Mouse (Mus musculus): ENCODE measurements at regions not wholly inside any gene's neighbourhood (a gene's known extent, or its start where the extent isn't known, plus 50 kb on each side); places are given as distances from the start of the nearest gene placed in this dataset.

- no peak for DNase-seq (ENCODE audit: low spot score in 2 of 2)
Measured at GRCm38 (mm10) chr14:25323542-25324484, 135.2 kb upstream of the Zmiz1 start.

DNA sequence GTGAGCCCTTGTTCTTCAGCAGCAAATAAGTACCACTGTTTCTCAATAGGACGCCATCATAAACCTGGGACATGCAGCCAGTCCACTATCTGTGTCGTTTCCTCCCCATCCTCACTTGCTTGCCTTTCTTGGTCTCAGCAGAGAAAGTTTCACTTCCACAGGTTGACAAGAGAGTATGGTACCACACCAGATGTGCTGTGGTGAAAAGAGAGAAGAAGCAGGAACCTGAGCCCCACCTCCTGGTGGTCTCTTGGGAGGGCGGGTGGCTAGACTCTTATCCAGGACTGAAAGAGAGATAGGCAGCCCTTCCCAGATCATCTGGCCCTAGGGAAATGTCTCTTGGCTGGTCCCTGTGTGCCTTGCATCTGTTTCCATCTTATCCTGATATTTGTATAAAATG lies 133.1 kb upstream of the Zmiz1 start:
- DNase-seq (ENCODE audit: low spot score in 2 of 2): peak in 1 of 2 experiments; percentile 50

- DNase-seq (ENCODE audit: low spot score in 2 of 2): no peak
Measured at GRCm38 (mm10) chr14:25328230-25328629, 130.8 kb upstream of the Zmiz1 start.

- no peak for DNase-seq (ENCODE audit: low spot score in 2 of 2)
Measured at GRCm38 (mm10) chr14:25334186-25334585, 124.8 kb upstream of the Zmiz1 start.

DNA sequence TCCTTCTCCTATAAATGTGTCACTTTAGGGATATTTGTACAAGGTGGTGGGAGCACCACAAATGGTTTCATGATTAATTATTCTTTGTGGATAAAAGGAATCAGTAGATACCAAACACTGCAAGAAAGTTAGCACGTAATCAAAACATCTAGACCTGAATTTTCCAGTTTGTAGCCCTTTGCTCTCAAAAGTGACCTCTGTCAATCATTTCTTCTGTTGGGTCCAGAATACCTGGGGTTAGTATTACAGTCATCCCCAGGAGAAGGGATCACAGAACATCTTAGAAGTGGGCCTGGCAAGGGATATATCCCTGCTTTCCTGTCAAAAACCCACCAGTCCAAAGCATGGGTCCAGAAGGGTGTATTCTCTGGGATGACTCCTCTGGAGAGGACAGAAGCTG lies 122.1 kb upstream of the Zmiz1 start:
- no peak for DNase-seq (ENCODE audit: low spot score in 2 of 2)

GRCm38 (mm10) chr14:25338404-25339051 lies 120.5 kb upstream of the Zmiz1 start:
- DNase-seq (ENCODE audit: low spot score in 2 of 2): no peak

DNA sequence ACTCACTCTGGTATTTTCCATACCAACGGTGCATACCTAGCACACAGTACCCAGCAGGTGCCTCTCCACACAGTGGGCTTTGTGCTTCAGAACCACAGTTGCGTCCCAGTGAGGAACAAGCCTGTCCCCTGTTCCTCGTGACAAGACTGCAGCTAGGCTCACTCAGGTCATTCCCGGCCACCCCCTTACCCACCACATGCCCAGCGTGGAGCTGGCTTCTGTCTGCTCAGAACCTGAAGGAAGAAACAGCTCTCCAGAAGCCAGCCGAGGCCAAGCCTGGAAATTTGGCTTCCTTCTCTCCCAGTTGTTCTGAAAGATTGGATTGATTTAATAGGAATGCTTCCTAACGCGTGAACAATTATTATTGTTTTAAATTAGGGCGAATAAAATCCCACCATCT lies 118.1 kb upstream of the Zmiz1 start:
- no peak for DNase-seq (ENCODE audit: low spot score in 2 of 2)

GRCm38 (mm10) chr14:25341848-25342427 lies 117.0 kb upstream of the Zmiz1 start:
- DNase-seq (ENCODE audit: low spot score in 2 of 2): no peak

- no peak for DNase-seq (ENCODE audit: low spot score in 2 of 2)
Measured at GRCm38 (mm10) chr14:25342865-25343565, 116.0 kb upstream of the Zmiz1 start.

DNA sequence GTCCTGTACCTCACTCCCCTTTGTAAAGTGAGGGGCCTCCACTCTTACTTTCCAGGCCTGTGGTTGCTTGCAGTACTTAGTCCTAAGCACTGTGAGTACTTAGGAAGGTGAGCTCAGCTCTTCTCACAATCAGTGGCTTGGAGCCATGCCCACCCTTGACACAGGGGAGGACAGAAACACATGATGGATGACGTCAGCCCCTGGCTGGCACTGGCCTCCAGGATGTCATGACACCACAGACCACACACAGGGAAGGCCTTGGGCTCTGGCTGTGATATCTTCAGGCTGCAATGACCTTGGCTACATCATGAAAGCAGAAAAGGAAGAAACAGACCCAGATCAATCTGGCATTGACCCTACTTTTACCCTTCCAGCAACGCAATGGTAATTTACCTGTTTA lies 113.0 kb upstream of the Zmiz1 start:
- DNase-seq (ENCODE audit: low spot score in 2 of 2): no peak

- DNase-seq (ENCODE audit: low spot score in 2 of 2): no peak
Measured at GRCm38 (mm10) chr14:25346813-25347610, 112.0 kb upstream of the Zmiz1 start.

DNA sequence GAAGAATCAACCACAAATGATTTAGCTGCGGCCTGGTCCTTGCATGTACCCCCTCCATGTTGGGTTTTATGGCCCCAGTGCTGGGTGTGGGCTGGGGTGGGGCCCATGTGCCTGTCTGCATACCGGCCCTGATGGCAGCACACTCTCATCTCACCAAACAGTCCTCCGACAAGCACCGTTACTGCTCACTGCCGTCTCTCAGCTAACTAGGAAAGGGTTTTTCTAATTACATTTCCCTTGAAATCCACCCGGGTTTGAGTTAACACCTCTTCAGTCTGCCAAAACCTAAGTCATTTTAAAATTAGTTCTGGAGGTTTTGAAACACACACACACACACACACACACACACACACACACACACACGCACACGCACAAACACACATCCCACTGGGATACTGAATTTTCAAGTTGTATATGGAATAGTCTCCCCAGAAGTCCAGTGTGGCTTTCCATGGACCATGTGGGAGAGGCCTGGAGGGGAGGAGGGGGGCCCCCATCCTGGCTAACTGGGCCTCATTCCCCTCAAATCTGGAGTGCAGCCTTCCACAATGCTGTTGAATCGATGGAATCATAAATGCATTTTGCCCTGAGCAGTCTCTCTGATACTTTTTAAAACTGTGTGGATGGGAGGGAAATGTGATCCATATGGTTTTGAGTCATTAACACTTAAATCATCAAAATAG lies 108.6 kb upstream of the Zmiz1 start:
- DNase-seq (ENCODE audit: low spot score in 2 of 2): no peak

DNA sequence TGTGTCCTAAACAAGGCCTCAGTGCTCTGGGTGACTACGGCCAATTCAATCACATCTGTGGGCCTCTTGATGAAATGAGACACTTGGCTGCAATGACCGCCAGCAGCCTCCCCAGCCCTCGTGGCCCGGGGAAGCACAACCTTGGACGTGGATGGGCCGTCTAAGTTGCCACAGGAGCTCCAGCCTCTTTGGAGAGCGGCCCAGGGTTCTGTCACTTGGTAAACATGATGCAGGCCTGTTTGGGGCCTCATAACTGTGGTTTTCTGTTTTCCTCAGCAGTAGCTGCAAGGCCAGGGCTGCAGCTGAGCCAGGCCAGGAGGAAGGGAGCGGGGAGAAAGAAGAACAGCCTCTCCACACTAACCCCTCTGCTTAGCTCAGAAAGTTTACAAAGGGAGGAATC lies 105.2 kb upstream of the Zmiz1 start:
- no peak for DNase-seq (ENCODE audit: low spot score in 2 of 2)

- no peak for DNase-seq (ENCODE audit: low spot score in 2 of 2)
Measured at GRCm38 (mm10) chr14:25354288-25354850, 104.6 kb upstream of the Zmiz1 start.

DNA sequence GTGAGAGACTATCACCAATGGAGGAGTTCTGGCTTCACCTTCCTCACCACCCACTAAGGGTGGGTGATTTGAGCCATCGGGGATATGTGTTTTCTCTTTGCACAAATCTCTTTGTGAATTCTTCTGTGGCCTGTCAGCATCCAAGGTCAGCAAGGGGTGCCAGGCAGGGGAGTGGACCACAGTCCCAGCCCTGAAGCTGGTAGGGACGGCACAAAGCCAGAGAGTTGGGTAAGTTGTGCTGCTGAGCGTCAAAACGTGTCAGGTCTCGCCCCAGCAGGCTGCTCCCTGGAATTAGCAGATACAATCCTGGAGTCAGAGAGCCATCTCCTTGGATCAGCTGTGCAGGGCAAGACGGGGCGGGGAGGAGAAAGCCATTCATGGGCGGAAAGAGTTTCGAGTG lies 101.2 kb upstream of the Zmiz1 start:
- no peak for DNase-seq (ENCODE audit: low spot score in 2 of 2)

DNA sequence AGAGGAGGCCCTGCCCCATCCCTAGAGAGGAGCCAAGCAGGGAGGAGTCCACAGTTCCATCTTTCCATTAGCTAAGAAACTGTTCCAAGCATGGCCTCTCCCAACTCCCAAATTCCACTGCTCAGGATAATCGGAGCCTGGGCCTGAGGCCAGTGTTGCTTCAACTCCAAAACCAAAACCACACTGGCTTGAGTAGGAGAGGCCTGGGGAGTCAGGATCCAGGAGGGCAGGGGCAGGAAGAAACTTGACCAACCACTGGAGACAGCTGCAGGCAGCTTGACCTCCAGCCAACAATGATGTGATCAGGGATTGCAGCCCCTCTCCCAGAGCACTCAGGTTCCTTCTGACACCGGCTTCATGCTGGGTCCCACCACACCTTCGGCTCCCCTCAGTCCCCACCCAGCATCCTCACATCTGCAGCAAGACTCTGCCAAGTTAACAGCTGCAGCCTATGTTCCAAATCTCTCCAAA lies 99.1 kb upstream of the Zmiz1 start:
- no peak for DNase-seq (ENCODE audit: low spot score in 2 of 2)

GRCm38 (mm10) chr14:25360726-25361125 lies 98.3 kb upstream of the Zmiz1 start:
- DNase-seq (ENCODE audit: low spot score in 2 of 2): no peak

- no peak for DNase-seq (ENCODE audit: low spot score in 2 of 2)
Measured at GRCm38 (mm10) chr14:25361129-25361528, 97.9 kb upstream of the Zmiz1 start.

GRCm38 (mm10) chr14:25362771-25363170 lies 96.2 kb upstream of the Zmiz1 start:
- no peak for DNase-seq (ENCODE audit: low spot score in 2 of 2)

GRCm38 (mm10) chr14:25365226-25365800 lies 93.7 kb upstream of the Zmiz1 start:
- DNase-seq (ENCODE audit: low spot score in 2 of 2): no peak

Data from spleen, postnatal 10 days (tissue).